Mouse (Mus musculus): ENCODE measurements around the gene Lrp10. TPM values are rescaled to one million over a fixed set of nuclear protein-coding genes. Genes with fewer than 3 reads are reported as not detected.

Lrp10 gene
- total RNA-seq, 4 experiments from 2014 or later, result 45.5 to 62.2 (median 50.7) TPM

Other genes with a start within 250 kb of the Lrp10 start
- gene Dad1, start 210.0 kb upstream of the Lrp10 start, total RNA-seq (2022), result 100 to 1,000 TPM; 108 to 121 (median 113) TPM
- gene Abhd4, start 209.9 kb upstream of the Lrp10 start, total RNA-seq (2022), result 10 to 100 TPM; 40.8 to 49.9 (median 44.7) TPM
- not detected for gene Olfr49, start 179.2 kb upstream of the Lrp10 start, total RNA-seq (2022)
- gene Oxa1l, start 103.3 kb upstream of the Lrp10 start, total RNA-seq (2022), result 10 to 100 TPM; 84.0 to 95.7 (median 84.7) TPM
- 1 to 10 TPM; 3.8 to 6.4 (median 5.1) TPM for gene Slc7a7, start 46.4 kb upstream of the Lrp10 start, total RNA-seq (2022)
- 100 to 1,000 TPM; 118 to 126 (median 121) TPM for gene Mrpl52, start 37.2 kb upstream of the Lrp10 start, total RNA-seq (2022)
- 10 to 100 TPM in 2 of 4 experiments, 1 to 10 TPM in 2; 7.4 to 12.1 (median 9.2) TPM for gene Mmp14, start 32.5 kb upstream of the Lrp10 start, total RNA-seq (2022)
- gene Rem2, start 12.0 kb downstream of the Lrp10 start, total RNA-seq (2022), result not detected
- gene Prmt5, start 53.4 kb downstream of the Lrp10 start, total RNA-seq (2022), result 10 to 100 TPM; 29.8 to 34.0 (median 32.1) TPM
- 1 to 10 TPM; 3.5 to 6.1 (median 4.1) TPM for gene Haus4, start 90.5 kb downstream of the Lrp10 start, total RNA-seq (2022)
- 1 to 10 TPM; 4.6 to 5.2 (median 4.7) TPM for gene Ajuba, start 113.4 kb downstream of the Lrp10 start, total RNA-seq (2022)
- gene 4931414P19Rik, start 141.9 kb downstream of the Lrp10 start, total RNA-seq (2022), result 1 to 10 TPM; 2.7 to 5.8 (median 4.7) TPM
- gene Psmb5, start 153.9 kb downstream of the Lrp10 start, total RNA-seq (2022), result 100 to 1,000 TPM; 177 to 185 (median 182) TPM
- not detected for gene Psmb11, start 157.3 kb downstream of the Lrp10 start, total RNA-seq (2022)
- not detected for gene Gm17606, start 176.8 kb downstream of the Lrp10 start, total RNA-seq (2022)
- gene Cdh24, start 177.2 kb downstream of the Lrp10 start, total RNA-seq (2022), result under 1 TPM; 0.08 to 0.57 (median 0.12) TPM
- 10 to 100 TPM; 12.9 to 15.3 (median 13.3) TPM for gene 1700123O20Rik, start 222.1 kb downstream of the Lrp10 start, total RNA-seq (2022)
- 10 to 100 TPM; 63.8 to 81.1 (median 74.3) TPM for gene Acin1, start 222.8 kb downstream of the Lrp10 start, total RNA-seq (2022)
- gene Gm29776, start 234.7 kb downstream of the Lrp10 start, total RNA-seq (2022), result not detected
- gene Cebpe, start 248.0 kb downstream of the Lrp10 start, total RNA-seq (2022), result not detected

Data from heart, adult 8-10 months (tissue).